Mouse (Mus musculus): ENCODE measurements around the gene Lhfpl2. TPM values are rescaled to one million over a fixed set of nuclear protein-coding genes. Genes with fewer than 3 reads are reported as not detected.

The Lhfpl2 gene
- polyA plus RNA-seq, 1 experiment, result 2.5 TPM

DNA sequence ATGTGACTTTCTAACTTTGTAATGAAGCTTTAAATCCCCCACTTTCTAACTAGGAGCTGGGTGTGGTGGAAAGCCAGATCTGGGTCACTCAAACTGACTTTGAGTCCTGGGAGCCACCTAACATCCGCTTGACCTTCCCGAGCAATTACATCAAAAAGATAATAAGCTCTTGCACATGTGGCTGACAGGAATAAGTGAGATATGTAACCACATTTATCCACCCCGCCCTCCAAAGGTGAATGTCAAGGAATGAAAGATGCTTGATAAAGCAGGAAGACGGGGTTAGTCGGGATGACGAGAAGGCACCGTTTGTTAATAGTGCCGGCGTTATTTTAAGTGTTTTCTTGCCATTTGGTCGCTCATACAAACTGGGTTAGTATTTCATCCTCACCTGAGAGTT lies 41.5 kb downstream of the Lhfpl2 start:
- TF ChIP-seq CTCF (IDR thresholded peaks at IDR 0.05; ENCODE audit: control insufficient read depth, insufficient read depth, insufficient replicate concordance, low read depth, low read length) (no peak), POLR2A (IDR thresholded peaks at IDR 0.05; ENCODE audit: control insufficient read depth, low read depth, low read length) (no peak)
- Histone ChIP-seq H3K4me1 (ENCODE audit: control insufficient read depth, insufficient read depth, low read length) (no peaks in the 10 kb centered on the region; the same call in 1 of the 2 replicates), H3K27ac (ENCODE audit: control insufficient read depth, insufficient read depth, low read depth, low read length) (no peak overlapping the region), H3K27me3 (ENCODE audit: control insufficient read depth, insufficient read depth, low read length) (no peaks in the 10 kb centered on the region), H3K36me3 (ENCODE audit: control insufficient read depth, insufficient read depth, low read length) (no peaks in the 10 kb centered on the region), H3K4me3 (ENCODE audit: control insufficient read depth, low read depth, low read length) (no peak overlapping the region)

GRCm38 (mm10) chr13:94100361-94100760 lies 42.8 kb downstream of the Lhfpl2 start:
- no peaks in the 10 kb centered on the region for H3K27me3 ChIP-seq (ENCODE audit: control insufficient read depth, insufficient read depth, low read length)
- H3K36me3 ChIP-seq (ENCODE audit: control insufficient read depth, insufficient read depth, low read length), result no peaks in the 10 kb centered on the region
- H3K4me1 ChIP-seq (ENCODE audit: control insufficient read depth, insufficient read depth, low read length), result no peaks in the 10 kb centered on the region; the same call in 1 of the 2 replicates
- no peak overlapping the region for H3K4me3 ChIP-seq (ENCODE audit: control insufficient read depth, low read depth, low read length)
- TF ChIP-seq POLR2A (IDR thresholded peaks at IDR 0.05; ENCODE audit: control insufficient read depth, low read depth, low read length) (no peak), CTCF (IDR thresholded peaks at IDR 0.05; ENCODE audit: control insufficient read depth, insufficient read depth, insufficient replicate concordance, low read depth, low read length) (no peak)
- no peak overlapping the region for H3K27ac ChIP-seq (ENCODE audit: control insufficient read depth, insufficient read depth, low read depth, low read length)

DNA sequence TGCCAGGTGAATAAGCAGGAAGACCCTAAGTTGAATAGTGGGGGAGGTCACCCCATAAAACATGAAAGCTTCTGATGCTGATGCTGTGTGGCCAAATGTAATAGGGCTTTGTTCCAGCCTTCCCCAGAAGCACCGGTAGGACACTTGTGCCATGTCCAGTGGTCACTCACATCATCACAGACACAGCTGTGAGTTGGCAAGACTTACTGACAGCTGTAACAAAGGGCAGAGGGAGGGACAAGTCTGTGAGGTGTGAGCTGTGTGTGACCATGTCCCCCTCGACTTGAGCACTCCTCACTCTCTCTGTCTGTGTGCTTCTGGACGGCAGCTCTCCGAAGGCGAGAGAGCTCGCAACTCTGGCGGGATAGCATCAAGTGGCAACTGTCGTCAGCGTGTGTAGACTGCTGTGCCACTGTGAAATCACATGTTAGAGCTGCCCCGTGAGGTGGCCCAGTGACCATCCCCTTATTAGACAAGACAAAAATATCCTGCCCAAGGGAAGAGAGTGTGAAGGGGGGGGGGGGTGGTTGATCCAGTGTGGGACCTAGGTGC lies 43.5 kb downstream of the Lhfpl2 start:
- Histone ChIP-seq H3K36me3 (ENCODE audit: control insufficient read depth, insufficient read depth, low read length) (no peaks in the 10 kb centered on the region), H3K4me1 (ENCODE audit: control insufficient read depth, insufficient read depth, low read length) (no peaks in the 10 kb centered on the region; the same call in 1 of the 2 replicates), H3K4me3 (ENCODE audit: control insufficient read depth, low read depth, low read length) (no peak overlapping the region), H3K27ac (ENCODE audit: control insufficient read depth, insufficient read depth, low read depth, low read length) (no peak overlapping the region), H3K27me3 (ENCODE audit: control insufficient read depth, insufficient read depth, low read length) (no peaks in the 10 kb centered on the region)
- TF ChIP-seq POLR2A (IDR thresholded peaks at IDR 0.05; ENCODE audit: control insufficient read depth, low read depth, low read length), result no peak
- TF ChIP-seq CTCF (IDR thresholded peaks at IDR 0.05; ENCODE audit: control insufficient read depth, insufficient read depth, insufficient replicate concordance, low read depth, low read length), result no peak

DNA sequence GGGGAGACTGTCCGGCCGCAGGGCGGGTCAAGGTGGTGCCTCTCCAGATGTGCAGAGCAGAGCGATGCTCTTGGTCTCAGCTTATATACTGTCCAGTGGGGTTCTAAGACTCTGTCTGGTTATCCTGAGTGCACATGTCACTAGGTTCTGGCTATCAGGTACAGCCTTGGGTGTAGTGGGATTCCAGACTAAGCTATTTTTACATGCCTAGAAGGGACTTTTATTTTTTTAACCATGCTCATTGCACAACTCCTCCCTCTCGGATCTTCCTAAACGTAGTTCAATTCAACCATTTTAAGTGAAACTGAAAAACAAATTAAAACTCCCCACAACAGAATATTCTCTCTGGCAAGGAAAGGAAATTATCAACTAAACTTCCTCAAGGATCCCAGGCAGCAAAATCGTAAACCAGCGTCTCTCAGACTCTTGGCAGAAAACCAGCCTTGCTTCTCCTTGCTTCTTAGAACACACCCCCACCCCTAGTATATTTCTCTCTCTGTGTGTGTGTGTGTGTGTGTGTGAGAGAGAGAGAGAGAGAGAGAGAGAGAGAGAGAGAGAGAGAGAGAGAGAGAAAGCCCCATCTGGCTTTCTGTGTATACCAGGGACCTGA lies 47.4 kb downstream of the Lhfpl2 start:
- Histone ChIP-seq H3K4me1 (ENCODE audit: control insufficient read depth, insufficient read depth, low read length) (no peaks in the 10 kb centered on the region; the same call in 1 of the 2 replicates), H3K27ac (ENCODE audit: control insufficient read depth, insufficient read depth, low read depth, low read length) (no peak overlapping the region)

GRCm38 (mm10) chr13:94106431-94106830 lies 48.8 kb downstream of the Lhfpl2 start:
- Histone ChIP-seq H3K27ac (ENCODE audit: control insufficient read depth, insufficient read depth, low read depth, low read length) (no peak overlapping the region), H3K36me3 (ENCODE audit: control insufficient read depth, insufficient read depth, low read length) (no peaks in the 10 kb centered on the region), H3K4me1 (ENCODE audit: control insufficient read depth, insufficient read depth, low read length) (no peaks in the 10 kb centered on the region), H3K27me3 (ENCODE audit: control insufficient read depth, insufficient read depth, low read length) (no peaks in the 10 kb centered on the region), H3K4me3 (ENCODE audit: control insufficient read depth, low read depth, low read length) (no peak overlapping the region)
- TF ChIP-seq POLR2A (IDR thresholded peaks at IDR 0.05; ENCODE audit: control insufficient read depth, low read depth, low read length) (no peak), CTCF (IDR thresholded peaks at IDR 0.05; ENCODE audit: control insufficient read depth, insufficient read depth, insufficient replicate concordance, low read depth, low read length) (no peak)

More for the DNA sequence above, 47.4 kb downstream of the Lhfpl2 start:
- Histone ChIP-seq H3K36me3 (ENCODE audit: control insufficient read depth, insufficient read depth, low read length) (no peaks in the 10 kb centered on the region), H3K4me3 (ENCODE audit: control insufficient read depth, low read depth, low read length) (no peak overlapping the region), H3K27me3 (ENCODE audit: control insufficient read depth, insufficient read depth, low read length) (no peaks in the 10 kb centered on the region)
- TF ChIP-seq POLR2A (IDR thresholded peaks at IDR 0.05; ENCODE audit: control insufficient read depth, low read depth, low read length), result no peak
- no peak for TF ChIP-seq CTCF (IDR thresholded peaks at IDR 0.05; ENCODE audit: control insufficient read depth, insufficient read depth, insufficient replicate concordance, low read depth, low read length)

DNA sequence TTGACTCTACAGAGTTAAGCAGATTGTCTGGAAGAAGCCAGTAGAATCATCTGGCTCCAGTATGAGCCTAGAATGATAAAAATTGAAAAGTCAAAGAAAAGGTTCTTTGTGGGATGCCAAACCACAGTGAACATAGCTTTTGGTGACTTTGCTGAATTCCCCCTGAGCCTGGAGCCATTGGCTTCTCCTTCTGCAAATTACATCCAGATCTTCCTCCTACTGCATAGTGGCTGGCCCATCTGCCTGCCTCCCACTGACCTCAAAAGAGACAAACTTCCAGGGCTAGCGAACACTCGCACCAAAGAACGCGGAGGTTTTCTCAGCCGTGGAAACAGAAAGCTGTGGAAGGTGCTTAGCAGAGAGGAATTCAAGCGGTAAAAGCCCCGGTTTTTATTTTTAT lies 49.4 kb downstream of the Lhfpl2 start:
- TF ChIP-seq CTCF (IDR thresholded peaks at IDR 0.05; ENCODE audit: control insufficient read depth, insufficient read depth, insufficient replicate concordance, low read depth, low read length) (no peak), POLR2A (IDR thresholded peaks at IDR 0.05; ENCODE audit: control insufficient read depth, low read depth, low read length) (no peak)
- no peak overlapping the region for H3K27ac ChIP-seq (ENCODE audit: control insufficient read depth, insufficient read depth, low read depth, low read length)
- no peaks in the 10 kb centered on the region for H3K36me3 ChIP-seq (ENCODE audit: control insufficient read depth, insufficient read depth, low read length)
- H3K27me3 ChIP-seq (ENCODE audit: control insufficient read depth, insufficient read depth, low read length), result no peaks in the 10 kb centered on the region
- no peak overlapping the region for H3K4me3 ChIP-seq (ENCODE audit: control insufficient read depth, low read depth, low read length)
- H3K4me1 ChIP-seq (ENCODE audit: control insufficient read depth, insufficient read depth, low read length), result no peaks in the 10 kb centered on the region

GRCm38 (mm10) chr13:94110556-94110955 lies 53.0 kb downstream of the Lhfpl2 start:
- H3K27me3 ChIP-seq (ENCODE audit: control insufficient read depth, insufficient read depth, low read length), result no peaks in the 10 kb centered on the region
- no peak overlapping the region for H3K27ac ChIP-seq (ENCODE audit: control insufficient read depth, insufficient read depth, low read depth, low read length)
- H3K4me1 ChIP-seq (ENCODE audit: control insufficient read depth, insufficient read depth, low read length), result no peaks in the 10 kb centered on the region
- H3K4me3 ChIP-seq (ENCODE audit: control insufficient read depth, low read depth, low read length), result no peak overlapping the region
- no peaks in the 10 kb centered on the region for H3K36me3 ChIP-seq (ENCODE audit: control insufficient read depth, insufficient read depth, low read length)
- TF ChIP-seq CTCF (IDR thresholded peaks at IDR 0.05; ENCODE audit: control insufficient read depth, insufficient read depth, insufficient replicate concordance, low read depth, low read length) (no peak), POLR2A (IDR thresholded peaks at IDR 0.05; ENCODE audit: control insufficient read depth, low read depth, low read length) (no peak)

Data from testis, adult 2 months (tissue).